Mouse (Mus musculus) heart, adult 2 months (tissue): Measurements from ENCODE around the gene Atp5h.

Experiments
- CTCF ChIP-seq: fragments of 200-600 bp; IDR thresholded peaks from 2 replicates; pipeline ENCODE4 v1.8.1; 2022; ENCODE audit warnings: antibody characterized with exemption, mild to moderate bottlenecking, moderate library complexity
- POLR2A ChIP-seq: fragments of 200-500 bp; IDR thresholded peaks from 2 replicates; pipeline ENCODE4 v1.6.1; 2011; ENCODE audit warnings: mild to moderate bottlenecking, low read depth, low read length, control low read depth; ENCODE audit not compliant: insufficient read depth

GRCm38 (mm10) chr11:115467217-115467618 lies 47.5 kb upstream of the Atp5h start:
- TF ChIP-seq CTCF (no peak), POLR2A (no peak)
